Mouse (Mus musculus): ENCODE results near the gene Bbs5. TPM values are rescaled to one million over a fixed set of nuclear protein-coding genes. Genes with fewer than 3 reads are reported as not detected.

Bbs5 gene
- polyA plus RNA-seq, 1 experiment from 2014 or later, result 14.2 TPM

DNA sequence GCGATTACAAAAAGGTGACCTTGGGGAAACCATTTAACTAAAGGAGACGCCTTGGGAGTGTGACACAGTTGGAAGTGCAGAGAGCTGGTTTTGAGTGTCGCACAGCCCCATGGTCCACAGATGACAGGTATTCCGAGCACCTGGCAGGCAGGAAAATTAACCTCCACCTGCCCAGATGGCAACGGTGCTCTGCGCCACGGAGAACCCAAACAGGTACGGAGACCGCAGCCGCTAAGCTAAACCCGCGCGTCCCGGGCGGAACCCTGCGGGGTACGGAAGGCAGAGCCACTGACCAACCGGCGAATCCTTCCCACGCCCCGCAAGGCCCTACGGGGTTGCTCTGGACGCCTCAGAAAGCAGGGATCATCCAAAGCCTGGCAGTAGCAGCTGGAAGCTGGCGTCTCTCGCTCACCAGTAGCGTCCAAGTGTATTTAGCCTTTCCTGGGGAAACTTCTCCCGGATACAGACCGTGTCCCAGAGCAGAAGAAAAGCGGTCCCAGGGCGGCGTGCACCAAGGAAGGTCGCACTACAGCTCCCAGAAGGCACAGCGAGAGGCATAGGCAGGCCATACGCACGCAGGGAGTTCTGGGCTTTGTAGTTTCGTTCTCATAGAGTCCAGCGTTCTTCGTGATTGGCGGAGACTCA is 66.1 kb downstream of the Bbs5 start, which contains the start of gene Fastkd1:
TSS of gene Fastkd1 (minus strand) at position 536 of the 645 bp plus-strand sequence.
- H3K27me3 ChIP-seq (ENCODE audit: insufficient read depth, low read length), result no peaks in the 10 kb centered on the region
- under 1% methylated on average over 39 of the region's 39 CpGs for WGBS
- peak within 1 kb of the TSS; percentile 72 for H3K4me2 ChIP-seq
- no peak for TF ChIP-seq CTCF (IDR thresholded peaks at IDR 0.05; ENCODE audit: low read depth)
- no peaks in the 10 kb centered on the region for H3K4me1 ChIP-seq (ENCODE audit: insufficient read depth)
- no peaks in the 10 kb centered on the region for H3K9me3 ChIP-seq (ENCODE audit: low read depth, low read length)
- H3K4me3 ChIP-seq (ENCODE audit: low read depth, low read length), result peak within 1 kb of the TSS; percentile 77
- peak; percentile 93 for DNase-seq
- ATAC-seq (ENCODE audit: insufficient read depth), result peak; percentile 99
- no peaks in the 10 kb centered on the region; the same call in 1 of the 2 replicates for H3K36me3 ChIP-seq (ENCODE audit: insufficient read depth)
- peak within 1 kb of the TSS; percentile 72 for H3K9ac ChIP-seq
- peak within 1 kb of the TSS; percentile 85 for H3K27ac ChIP-seq (ENCODE audit: low read depth)

DNA sequence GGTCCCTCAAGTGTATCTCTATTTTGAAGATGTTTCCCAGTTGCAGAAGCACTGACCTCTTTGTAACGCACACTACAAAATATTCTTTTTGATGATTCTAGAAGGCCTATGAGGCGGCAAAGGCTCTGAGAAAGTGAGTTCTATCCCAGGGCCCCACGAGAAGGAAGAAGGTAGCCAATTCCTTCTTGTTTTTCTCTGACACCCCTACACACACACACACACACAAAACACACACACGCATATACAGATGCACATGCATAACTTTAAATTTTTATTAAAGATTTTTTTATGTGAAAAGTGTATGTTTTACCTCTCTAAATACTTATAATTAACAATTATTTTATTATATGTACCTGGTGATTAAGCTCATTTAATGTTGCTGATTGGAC is 66.6 kb downstream of the Bbs5 start:
- Histone ChIP-seq H3K27ac (ENCODE audit: low read depth) (no peak overlapping the region), H3K36me3 (ENCODE audit: insufficient read depth) (no peaks in the 10 kb centered on the region; the same call in 1 of the 2 replicates), H3K4me3 (ENCODE audit: low read depth, low read length) (peak overlapping the region; percentile 77), H3K9me3 (ENCODE audit: low read depth, low read length) (no peaks in the 10 kb centered on the region), H3K4me2 (peak overlapping the region; percentile 72), H3K9ac (no peak overlapping the region), H3K27me3 (ENCODE audit: insufficient read depth, low read length) (no peaks in the 10 kb centered on the region), H3K4me1 (ENCODE audit: insufficient read depth) (no peaks in the 10 kb centered on the region)
- no peak for TF ChIP-seq CTCF (IDR thresholded peaks at IDR 0.05; ENCODE audit: low read depth)
- WGBS, result 24% methylated on average over 4 of the region's 4 CpGs
- ATAC-seq (ENCODE audit: insufficient read depth), result no peak
- no peak for DNase-seq

DNA sequence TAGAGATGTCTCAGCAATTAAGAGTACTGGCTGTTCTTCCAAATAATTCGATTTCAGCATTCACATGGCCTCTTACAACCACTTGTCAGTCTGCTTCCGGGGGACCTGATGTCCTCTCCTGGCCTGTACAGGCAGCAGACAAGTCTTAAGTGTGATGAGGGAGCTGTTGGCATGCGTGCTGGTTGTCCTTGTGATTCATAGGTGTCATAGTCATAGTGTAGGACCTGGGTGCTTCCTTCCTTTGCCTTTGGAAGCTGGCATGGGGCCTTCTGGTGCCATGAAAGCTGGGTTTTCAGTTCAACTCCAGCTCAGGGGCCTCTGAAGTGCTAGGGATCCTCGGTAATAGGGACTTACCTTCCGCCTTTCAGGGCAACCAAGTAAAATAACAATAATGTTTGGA is 67.2 kb downstream of the Bbs5 start:
- Histone ChIP-seq H3K27me3 (ENCODE audit: insufficient read depth, low read length) (no peaks in the 10 kb centered on the region), H3K9ac (no peak overlapping the region), H3K4me3 (ENCODE audit: low read depth, low read length) (no peak overlapping the region), H3K27ac (ENCODE audit: low read depth) (no peak overlapping the region), H3K36me3 (ENCODE audit: insufficient read depth) (no peaks in the 10 kb centered on the region; the same call in 1 of the 2 replicates), H3K4me1 (ENCODE audit: insufficient read depth) (no peaks in the 10 kb centered on the region), H3K9me3 (ENCODE audit: low read depth, low read length) (no peaks in the 10 kb centered on the region), H3K4me2 (no peak overlapping the region)
- no peak for ATAC-seq (ENCODE audit: insufficient read depth)
- 68% methylated on average over 5 of the region's 5 CpGs for WGBS
- DNase-seq, result no peak
- TF ChIP-seq CTCF (IDR thresholded peaks at IDR 0.05; ENCODE audit: low read depth), result no peak

DNA sequence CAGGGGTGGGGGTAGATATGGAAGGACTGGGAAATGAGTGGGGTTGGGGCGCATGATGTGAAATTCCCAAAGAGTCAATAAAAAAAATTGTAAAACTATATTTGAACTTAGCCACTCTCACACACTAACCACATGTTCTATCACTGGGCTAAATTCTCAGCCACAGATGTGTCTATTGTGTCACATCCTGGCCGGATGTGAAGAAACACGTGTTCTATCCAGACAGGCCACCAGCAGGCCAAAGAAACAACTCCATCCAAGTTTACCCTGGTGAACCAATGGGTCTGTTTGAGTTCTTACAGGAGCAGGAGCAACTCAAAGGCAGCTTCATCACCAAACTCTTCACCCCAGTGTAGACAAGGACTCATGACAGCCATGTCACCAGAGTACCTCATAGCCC is 69.5 kb downstream of the Bbs5 start:
- H3K27ac ChIP-seq (ENCODE audit: low read depth), result no peak overlapping the region
- no peak overlapping the region for H3K4me2 ChIP-seq
- no peak for TF ChIP-seq CTCF (IDR thresholded peaks at IDR 0.05; ENCODE audit: low read depth)
- H3K27me3 ChIP-seq (ENCODE audit: insufficient read depth, low read length), result no peaks in the 10 kb centered on the region
- H3K4me3 ChIP-seq (ENCODE audit: low read depth, low read length), result no peak overlapping the region
- H3K4me1 ChIP-seq (ENCODE audit: insufficient read depth), result no peaks in the 10 kb centered on the region
- DNase-seq, result peak; percentile 11
- 57% methylated on average over 3 of the region's 3 CpGs for WGBS
- no peak overlapping the region for H3K9ac ChIP-seq
- no peaks in the 10 kb centered on the region for H3K36me3 ChIP-seq (ENCODE audit: insufficient read depth)
- ATAC-seq (ENCODE audit: insufficient read depth), result no peak
- no peaks in the 10 kb centered on the region for H3K9me3 ChIP-seq (ENCODE audit: low read depth, low read length)

Other genes starting within 250 kb of the Bbs5 start
- 1.1 and 1.5 TPM in 2 replicates for gene Lrp2, start 61.1 kb upstream of the Bbs5 start, polyA plus RNA-seq (2014; fragmentation: Nextera tagmentation; extraction: Ambion mirVana)
- gene Klhl41, start 22.9 kb downstream of the Bbs5 start, polyA plus RNA-seq (2014; fragmentation: Nextera tagmentation; extraction: Ambion mirVana), result 0.13 and 0.76 TPM in 2 replicates
- 14.6 and 15.3 TPM in 2 replicates for gene Fastkd1, start 66.3 kb downstream of the Bbs5 start, polyA plus RNA-seq (2014; fragmentation: Nextera tagmentation; extraction: Ambion mirVana)
- 120 and 130 TPM in 2 replicates for gene Ppig, start 75.4 kb downstream of the Bbs5 start, polyA plus RNA-seq (2014; fragmentation: Nextera tagmentation; extraction: Ambion mirVana)
- 2.0 and 2.5 TPM in 2 replicates for gene Ccdc173, start 142.4 kb downstream of the Bbs5 start, polyA plus RNA-seq (2014; fragmentation: Nextera tagmentation; extraction: Ambion mirVana)
- gene Phospho2, start 142.5 kb downstream of the Bbs5 start, polyA plus RNA-seq (2014; fragmentation: Nextera tagmentation; extraction: Ambion mirVana), result 24.3 and 24.4 TPM in 2 replicates
- gene Klhl23, start 174.8 kb downstream of the Bbs5 start, polyA plus RNA-seq (2014; fragmentation: Nextera tagmentation; extraction: Ambion mirVana), result 36.1 and 39.6 TPM in 2 replicates
- gene Ssb, start 214.4 kb downstream of the Bbs5 start, polyA plus RNA-seq (2014; fragmentation: Nextera tagmentation; extraction: Ambion mirVana), result 328 and 346 TPM in 2 replicates
- gene Mettl5, start 238.4 kb downstream of the Bbs5 start, polyA plus RNA-seq (2014; fragmentation: Nextera tagmentation; extraction: Ambion mirVana), result 41.5 and 45.1 TPM in 2 replicates